Mouse (Mus musculus) B cell, adult 2 months (primary cell): Measurements from ENCODE around the gene Vmn2r118.

Experiments used
- DNase-seq, 2 experiments: peaks; one replicate each; pipeline ENCODE4 v3.0.0; 2022

Gene Vmn2r118

GRCm38 (mm10) chr17:55625092-55625491 is at the start of gene Vmn2r118:
Vmn2r118 (minus strand) TSS chr17:55625192.
- DNase-seq: no peak

GRCm38 (mm10) chr17:55661099-55661498 is 36.1 kb upstream of the Vmn2r118 start:
- no peak for DNase-seq

GRCm38 (mm10) chr17:55590838-55591237 is 34.2 kb downstream of the Vmn2r118 start:
- DNase-seq: no peak

GRCm38 (mm10) chr17:55561774-55562173 is 63.2 kb downstream of the Vmn2r118 start:
- no peak for DNase-seq

GRCm38 (mm10) chr17:55548476-55548875 is 76.5 kb downstream of the Vmn2r118 start:
- DNase-seq: no peak
